Mouse (Mus musculus) B cell, adult 2 months (primary cell): ENCODE measurements around the gene Pcnx4.
"Not testable (repeated sequence)": the region's sequence is repeated elsewhere in the genome, so short reads cannot be mapped to it uniquely, and the experiment has no call there.

Experiments
- DNase-seq, 2 experiments: peaks; one replicate each; pipeline ENCODE4 v3.0.0; 2022

The Pcnx4 gene

DNA sequence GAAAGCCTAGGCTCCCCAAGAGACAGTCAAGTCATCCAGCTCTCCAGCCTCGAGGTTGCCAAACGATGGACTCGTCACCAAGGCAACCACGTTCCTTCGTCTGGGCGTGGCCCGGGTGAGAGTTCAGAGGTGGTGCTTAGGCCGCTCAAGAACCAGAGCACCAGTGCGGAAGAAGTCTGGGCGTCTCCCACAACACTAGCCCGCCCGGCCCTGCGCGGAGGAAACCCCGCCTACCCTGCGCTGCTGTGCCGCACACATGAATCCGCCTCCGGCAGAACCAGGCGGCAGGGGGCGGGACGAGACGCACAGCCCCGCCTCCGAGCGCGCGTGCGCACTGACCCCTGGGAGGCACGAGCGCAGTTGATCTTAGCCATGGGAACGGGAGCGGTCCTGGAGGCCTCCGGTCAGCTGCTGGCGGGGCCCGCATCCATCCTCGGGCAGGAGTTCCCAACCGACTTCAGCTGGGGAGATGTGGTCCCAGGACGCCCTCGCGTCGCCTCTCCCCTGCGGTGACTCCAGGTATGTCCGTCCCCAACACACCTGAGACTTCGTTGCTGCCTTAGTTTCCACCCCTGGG, at the start of gene Pcnx4:
Gene Pcnx4, plus strand, starts transcription at position 363 of the 577 bp plus-strand sequence.
- peak; percentile 97 for DNase-seq

DNA sequence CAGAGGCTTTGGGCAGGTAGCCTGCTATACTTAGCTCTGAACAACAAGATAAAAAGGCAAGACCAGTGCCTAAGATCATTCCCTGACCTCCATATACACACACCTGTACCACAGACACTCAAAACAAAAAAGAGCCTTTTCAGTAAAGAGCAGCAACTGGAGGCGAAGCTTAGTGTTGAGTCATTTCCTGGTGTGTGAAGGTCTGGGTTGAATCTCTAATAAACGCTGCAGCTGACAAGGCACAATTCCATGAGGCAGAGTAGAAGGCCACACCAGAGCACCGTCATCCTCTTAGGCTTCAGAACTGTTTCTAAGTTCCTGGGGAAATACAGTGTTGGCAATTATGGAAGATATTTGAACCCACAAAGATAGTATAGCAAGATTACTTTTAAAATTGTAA, 48.7 kb upstream of the Pcnx4 start:
- no peak for DNase-seq

DNA sequence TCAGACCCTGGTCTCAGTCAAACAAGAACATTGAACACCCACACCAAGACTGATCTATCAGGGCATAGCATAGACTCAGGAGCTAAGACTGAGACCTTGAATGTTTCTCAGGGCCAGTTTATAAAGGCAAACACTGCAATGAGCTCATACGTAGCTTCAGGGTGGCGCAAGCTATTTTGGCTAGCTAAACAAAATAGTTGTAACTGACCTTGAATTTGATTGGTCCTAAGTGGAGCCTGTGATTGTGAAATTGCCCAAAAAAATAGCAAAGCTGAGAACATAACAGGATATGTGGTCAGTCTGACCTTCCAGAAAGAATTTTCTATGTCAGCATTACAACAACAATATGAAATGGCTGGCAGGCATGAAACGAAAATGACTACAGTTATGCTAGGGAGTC, 46.2 kb upstream of the Pcnx4 start:
- no peak for DNase-seq

DNA sequence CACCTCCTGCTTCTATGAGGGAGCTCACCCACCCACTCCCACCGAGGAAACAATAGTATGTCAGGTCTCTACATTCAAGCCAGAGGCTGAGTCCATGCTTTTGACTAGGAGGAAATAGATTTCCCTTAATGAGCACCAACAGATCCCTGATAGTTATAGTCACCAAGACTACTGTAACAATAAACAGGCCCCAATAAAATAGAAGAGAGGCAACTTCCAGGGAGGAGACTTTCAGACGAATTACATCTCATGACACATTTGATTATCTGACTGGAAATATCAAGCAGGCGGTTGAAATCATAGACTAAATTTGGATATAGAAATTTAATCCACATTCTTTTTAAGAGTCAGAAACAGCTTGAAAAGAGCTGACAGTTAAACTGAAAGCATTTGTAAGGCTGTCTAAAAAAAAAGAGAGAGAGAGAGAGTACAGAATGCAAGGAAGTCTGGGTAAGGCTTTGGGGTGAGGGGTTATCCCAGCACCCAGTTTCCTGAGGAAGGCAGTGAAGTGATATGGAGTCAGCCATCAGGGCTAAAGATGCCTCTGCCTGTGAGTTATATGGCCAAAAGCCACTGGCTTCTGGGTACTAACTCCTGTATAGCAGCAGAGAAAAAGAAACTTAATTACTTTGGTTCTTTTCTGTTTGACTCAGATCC, 45.0 kb upstream of the Pcnx4 start:
- no peak for DNase-seq

GRCm38 (mm10) chr12:72496866-72497600, 39.1 kb upstream of the Pcnx4 start:
- DNase-seq = no peak

GRCm38 (mm10) chr12:72509606-72510005, 26.6 kb upstream of the Pcnx4 start:
- no peak for DNase-seq

DNA sequence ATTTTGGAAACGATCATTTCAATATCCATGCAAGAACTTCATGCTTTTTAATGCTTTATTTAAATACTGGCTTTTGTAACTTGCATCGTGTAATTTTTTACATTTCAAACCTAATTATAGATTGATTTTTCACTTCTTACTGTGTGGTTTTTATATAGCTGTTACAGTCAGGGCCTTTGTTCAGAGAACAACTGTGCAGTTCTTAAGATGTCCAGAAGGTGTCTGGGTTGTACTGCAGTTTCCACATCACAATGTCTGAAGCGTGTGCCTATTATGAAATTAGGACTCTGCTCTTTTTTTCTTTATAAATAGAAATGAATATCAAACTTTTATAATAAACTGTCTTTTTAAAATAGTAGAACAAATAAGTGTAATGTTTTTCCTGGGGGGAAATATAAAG, 20.7 kb upstream of the Pcnx4 start:
- DNase-seq = no peak

- no peak for DNase-seq
Measured at GRCm38 (mm10) chr12:72518114-72518728, 18.0 kb upstream of the Pcnx4 start.

DNA sequence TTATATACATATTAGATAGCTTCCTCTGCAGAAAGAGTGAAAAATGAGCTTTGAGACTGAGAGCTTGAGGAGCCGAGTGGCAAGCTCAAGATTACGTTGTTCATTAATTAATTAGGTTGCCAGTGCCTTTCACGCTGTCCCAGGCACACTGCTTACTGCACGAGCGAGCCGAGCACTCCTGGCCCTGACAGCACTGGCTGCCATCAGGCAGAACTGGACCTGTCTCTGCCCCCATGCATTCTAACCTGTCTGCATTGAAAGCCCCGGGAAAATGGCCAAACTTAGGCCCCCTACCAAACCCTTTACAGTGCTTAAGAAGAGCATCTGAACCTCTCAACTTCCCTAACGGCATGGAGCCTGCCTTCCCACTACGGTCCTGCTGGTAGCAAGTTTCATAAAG, 16.8 kb upstream of the Pcnx4 start:
- DNase-seq = no peak

- no peak for DNase-seq
Measured at GRCm38 (mm10) chr12:72519855-72520254, 16.3 kb upstream of the Pcnx4 start.

DNA sequence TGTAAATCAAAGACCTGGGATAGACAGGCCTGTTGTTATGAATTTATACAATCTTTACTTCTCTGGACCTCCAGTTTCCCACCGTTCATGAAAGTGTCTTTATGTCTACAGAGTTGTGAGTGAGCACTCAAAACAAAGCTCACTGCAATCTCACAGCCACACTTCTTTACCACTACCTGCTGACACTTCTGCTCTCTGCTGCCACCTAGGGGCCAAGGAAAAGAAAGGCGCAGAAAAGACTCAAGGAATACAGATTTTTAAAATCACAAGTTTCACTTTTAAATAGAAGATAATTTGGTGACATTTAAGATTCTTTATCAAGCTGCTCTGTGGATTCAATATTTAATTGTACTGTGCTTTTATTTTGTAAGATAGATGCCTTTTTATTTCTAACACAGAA, 15.5 kb upstream of the Pcnx4 start:
- DNase-seq = peak; percentile 82 to 83

DNA sequence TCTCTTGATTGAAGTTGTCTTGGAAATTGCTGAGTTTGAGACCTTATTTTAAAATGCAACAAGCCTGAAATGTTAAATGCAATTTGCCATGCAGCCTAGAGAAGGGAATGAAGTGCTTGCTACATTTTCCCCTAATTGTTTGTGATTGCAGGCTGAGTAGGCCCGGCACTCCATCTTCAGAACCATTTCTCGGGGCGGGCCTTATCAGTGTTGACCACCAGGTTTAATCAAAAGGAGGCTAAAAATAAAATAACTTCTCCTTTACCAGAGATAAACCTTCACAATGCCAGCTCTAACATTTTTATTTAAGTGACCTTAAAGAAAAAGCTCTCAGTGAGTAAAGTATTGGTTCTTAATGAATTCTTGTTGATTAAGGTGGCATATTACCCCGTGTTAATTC, 10.6 kb upstream of the Pcnx4 start:
- DNase-seq = no peak

DNA sequence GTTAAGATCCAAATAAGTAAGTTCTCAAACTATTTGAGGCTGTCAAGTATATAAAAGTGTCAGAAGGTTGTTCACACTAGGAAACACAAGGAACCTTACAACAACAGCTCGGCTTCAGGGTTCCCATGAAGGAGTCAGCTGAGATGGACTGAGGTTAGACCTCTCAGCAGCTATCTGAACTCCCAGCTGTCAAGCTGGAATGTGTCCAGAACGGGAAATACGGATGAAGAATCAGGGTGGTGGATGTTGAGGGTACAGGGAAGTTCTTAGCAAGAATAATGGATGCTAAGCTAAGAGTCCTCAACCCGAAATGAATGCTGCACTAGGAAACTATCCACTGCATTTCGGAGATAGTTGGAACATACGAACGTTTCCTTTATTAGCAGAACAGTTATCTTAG, 3.9 kb upstream of the Pcnx4 start:
- DNase-seq = no peak

- no peak for DNase-seq
Measured at GRCm38 (mm10) chr12:72533986-72534385, 2.2 kb upstream of the Pcnx4 start.

DNA sequence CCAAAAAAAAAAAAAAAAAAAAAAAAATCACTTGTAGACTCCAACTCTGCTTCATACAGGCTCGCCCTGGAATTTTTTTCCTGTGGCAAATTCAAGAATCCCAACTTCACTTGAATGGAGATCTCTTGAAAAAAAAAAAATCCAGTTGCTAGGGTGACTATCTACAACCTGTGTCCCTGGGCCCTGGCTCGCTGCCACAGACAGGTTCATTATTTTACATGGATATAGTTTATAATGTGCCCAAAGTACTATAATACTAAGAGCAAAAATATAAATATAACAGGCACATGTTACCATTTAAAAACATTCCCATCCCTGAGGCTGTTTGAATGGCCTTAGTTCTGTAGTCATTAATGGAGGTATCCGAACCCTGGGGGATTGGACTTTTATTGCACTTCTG, 584 bp upstream of the Pcnx4 start:
- DNase-seq = no peak

- DNase-seq = no peak
Measured at GRCm38 (mm10) chr12:72538571-72538970, 2.4 kb downstream of the Pcnx4 start.

GRCm38 (mm10) chr12:72554347-72554746, 18.2 kb downstream of the Pcnx4 start:
- no peak for DNase-seq

GRCm38 (mm10) chr12:72564281-72564795, 28.2 kb downstream of the Pcnx4 start:
- DNase-seq = no peak

DNA sequence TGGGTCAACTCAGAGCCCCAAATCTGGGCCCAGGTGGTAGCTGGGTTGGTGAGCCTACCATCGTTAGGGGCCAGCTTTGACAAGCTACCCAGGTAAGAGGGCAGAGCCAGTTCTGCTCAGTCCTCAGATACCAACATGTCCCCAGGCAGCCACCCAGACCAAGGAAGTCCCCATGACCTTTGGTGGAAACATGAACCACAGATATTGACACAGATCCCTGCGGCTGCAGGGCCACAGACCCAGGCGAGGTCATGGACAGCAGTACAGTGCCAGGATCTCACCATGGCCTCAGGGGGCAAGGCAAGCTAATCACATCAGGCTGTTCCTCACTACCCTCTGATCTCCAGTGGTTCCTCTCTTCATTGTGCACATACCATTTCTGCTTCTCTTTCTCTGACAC, 45.8 kb downstream of the Pcnx4 start:
- DNase-seq = no peak

- DNase-seq = no peak
Measured at GRCm38 (mm10) chr12:72583099-72583498, 46.9 kb downstream of the Pcnx4 start.

DNA sequence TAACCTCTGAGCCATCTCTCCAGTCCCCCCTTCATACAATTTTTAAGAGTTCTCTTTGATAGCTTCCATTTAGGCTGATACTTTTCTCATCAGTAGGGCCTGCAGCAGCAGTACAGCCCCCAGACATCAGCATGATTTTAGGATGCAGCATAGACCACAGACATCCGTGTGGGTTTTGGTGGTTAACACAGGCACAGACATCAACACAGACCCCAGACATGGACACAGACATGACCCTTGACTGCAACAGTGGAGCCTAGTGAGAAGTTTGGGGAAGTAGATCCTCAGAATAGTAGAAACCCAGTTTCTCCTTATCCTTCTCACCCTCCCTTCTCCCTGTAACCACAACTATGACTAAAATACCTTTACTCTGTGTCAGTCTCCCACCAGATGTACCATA, 49.2 kb downstream of the Pcnx4 start:
- DNase-seq = no peak

GRCm38 (mm10) chr12:72592991-72593390, 56.8 kb downstream of the Pcnx4 start:
- DNase-seq = no peak

DNA sequence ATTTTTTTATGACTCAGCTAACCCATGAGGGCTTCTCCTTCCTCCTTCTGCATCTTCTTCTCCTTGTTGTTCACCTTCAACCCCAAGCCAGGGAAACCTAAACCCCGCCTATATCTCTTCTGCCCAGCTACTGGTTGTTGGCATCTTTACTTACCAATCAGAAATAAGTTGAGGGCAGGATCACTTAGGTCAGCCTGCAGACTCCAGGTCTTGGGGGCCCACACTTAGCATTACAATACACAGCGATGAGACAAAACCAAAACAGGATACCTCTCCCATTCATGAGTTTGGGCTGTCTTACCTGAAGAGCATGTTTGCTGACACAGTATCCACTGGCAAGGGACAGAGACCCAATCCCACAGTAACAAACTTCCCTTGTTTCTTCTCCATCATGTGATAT, 57.8 kb downstream of the Pcnx4 start:
- DNase-seq = no peak

GRCm38 (mm10) chr12:72598731-72599130, 62.5 kb downstream of the Pcnx4 start:
- DNase-seq = not testable (repeated sequence)
